7 mouse cellular contexts compared by ENCODE assay signal in genomic region chr1:167340910-167341528, GRCm38 (mm10). TPM values are rescaled to one million over a fixed set of nuclear protein-coding genes. Genes with fewer than 3 reads are reported as not detected.
DNase-seq lines count a peak whose midpoint lies in the region; ATAC-seq and TF ChIP-seq lines count a peak whose summit lies in the region.

No protein-coding gene starts in this region.

- no peak overlapping the region for H3K9ac ChIP-seq in kidney, embryonic 15.5 days

- no peak for TF ChIP-seq CTCF in bone marrow, adult 2 months (IDR thresholded peaks at IDR 0.05; ENCODE audit: control insufficient read depth, insufficient read depth, low read length)

- H3K27me3 ChIP-seq in kidney, embryonic 15.5 days, result peaks cover 12% of the 10 kb centered on the region; the same call in 1 of the 2 replicates

- no peak overlapping the region for H3K27ac ChIP-seq in kidney, embryonic 15.5 days
- 0 out of 2 replicates have a peak overlapping the region, but pooled peaks have one; percentile 6 for H3K27ac ChIP-seq in bone marrow, adult 2 months (ENCODE audit: control insufficient read depth, insufficient read depth, low read depth, low read length, poor library complexity)

- TF ChIP-seq POLR2A in bone marrow, adult 2 months (IDR thresholded peaks at IDR 0.05; ENCODE audit: borderline replicate concordance, control insufficient read depth, low read depth, low read length), result no peak

- no peak for ATAC-seq in kidney, embryonic 15.5 days (replicated peaks; ENCODE audit: low FRiP score)
- ATAC-seq in erythroid progenitor cell, adult 5-6 weeks (replicated peaks; ENCODE audit: low FRiP score, poor library complexity, severe bottlenecking), result peak; percentile 79
- 0 out of 2 replicates have a peak, but pooled peaks have one; percentile 5 for ATAC-seq in megakaryocyte progenitor cell, adult 5-6 weeks (replicated peaks; ENCODE audit: poor library complexity)

- H3K4me3 ChIP-seq in kidney, embryonic 15.5 days (replicated peaks), result no peak overlapping the region
- no peak overlapping the region for H3K4me3 ChIP-seq in bone marrow, adult 2 months (replicated peaks; ENCODE audit: control insufficient read depth, low read depth, low read length)

- no peaks in the 10 kb centered on the region for H3K9me3 ChIP-seq in kidney, embryonic 15.5 days (replicated peaks)

- no peaks in the 10 kb centered on the region for H3K36me3 ChIP-seq in kidney, embryonic 15.5 days

- DNase-seq in kidney, adult 8-10 months, result no peak
- no peak for DNase-seq in cerebellum, adult 11 months
- no peak for DNase-seq in ovary, postnatal 14 days (ENCODE audit: low spot score)

- H3K4me1 ChIP-seq in kidney, embryonic 15.5 days, result 0 out of 2 replicates have a peak, but pooled peaks cover 5% of the 10 kb centered on the region
- H3K4me1 ChIP-seq in bone marrow, adult 2 months (ENCODE audit: control insufficient read depth, insufficient read depth, low read length), result peaks cover 9% of the 10 kb centered on the region

- H3K4me2 ChIP-seq in kidney, embryonic 15.5 days, result peak overlapping the region; percentile 89; the same call in 1 of the 2 replicates

- WGBS in kidney, embryonic 15.5 days, result 89% methylated on average over 3 of the region's 3 CpGs
- WGBS in bone marrow, adult 2 months, result 73% methylated on average over 3 of the region's 3 CpGs

RNA-seq across cellular contexts. Expression of gene Aldh9a1, which starts 8.8 kb away (rescaled TPM):
- 51.0 and 56.6 TPM in 2 replicates for polyA plus RNA-seq in kidney, embryonic 15.5 days (2015; fragmentation: Nextera tagmentation; extraction: Ambion mirVana)
- polyA plus RNA-seq in bone marrow, adult 2 months (2011; ENCODE audit: insufficient read depth, insufficient read length, low replicate concordance, missing spikeins), result 14.1 and 23.8 TPM in 2 replicates
- 13.0 and 20.1 TPM in 2 replicates for total RNA-seq in erythroid progenitor cell, adult 5-6 weeks (2015; ENCODE audit: low replicate concordance)
- 9.4 and 11.8 TPM in 2 replicates for total RNA-seq in erythroid progenitor cell, adult 5-6 weeks (2017; ENCODE audit: low replicate concordance)
- 43.1 and 45.0 TPM in 2 replicates for total RNA-seq in megakaryocyte progenitor cell, adult 5-6 weeks (2015)
- 36.3 and 46.6 TPM in 2 replicates for total RNA-seq in megakaryocyte progenitor cell, adult 5-6 weeks (2017)

RNA-seq across cellular contexts. Expression of gene Tmco1, which starts 32.8 kb away (rescaled TPM):
- 98.1 and 106 TPM in 2 replicates for polyA plus RNA-seq in kidney, embryonic 15.5 days (2015; fragmentation: Nextera tagmentation; extraction: Ambion mirVana)
- polyA plus RNA-seq in bone marrow, adult 2 months (2011; ENCODE audit: insufficient read depth, insufficient read length, low replicate concordance, missing spikeins), result 26.4 and 29.7 TPM in 2 replicates
- 70.0 and 132 TPM in 2 replicates for total RNA-seq in erythroid progenitor cell, adult 5-6 weeks (2015; ENCODE audit: low replicate concordance)
- total RNA-seq in erythroid progenitor cell, adult 5-6 weeks (2017; ENCODE audit: low replicate concordance), result 78.2 and 81.5 TPM in 2 replicates
- 168 and 183 TPM in 2 replicates for total RNA-seq in megakaryocyte progenitor cell, adult 5-6 weeks (2015)
- 176 and 178 TPM in 2 replicates for total RNA-seq in megakaryocyte progenitor cell, adult 5-6 weeks (2017)

RNA-seq across cellular contexts. Expression of gene Mgst3, which starts 52.6 kb away (rescaled TPM):
- polyA plus RNA-seq in kidney, embryonic 15.5 days (2015; fragmentation: Nextera tagmentation; extraction: Ambion mirVana), result 45.8 and 47.9 TPM in 2 replicates
- 101 and 121 TPM in 2 replicates for polyA plus RNA-seq in bone marrow, adult 2 months (2011; ENCODE audit: insufficient read depth, insufficient read length, low replicate concordance, missing spikeins)
- total RNA-seq in erythroid progenitor cell, adult 5-6 weeks (2015; ENCODE audit: low replicate concordance), result 406 and 410 TPM in 2 replicates
- total RNA-seq in erythroid progenitor cell, adult 5-6 weeks (2017; ENCODE audit: low replicate concordance), result 298 and 328 TPM in 2 replicates
- 14.0 and 16.5 TPM in 2 replicates for total RNA-seq in megakaryocyte progenitor cell, adult 5-6 weeks (2015)
- total RNA-seq in megakaryocyte progenitor cell, adult 5-6 weeks (2017), result 11.8 and 18.1 TPM in 2 replicates

RNA-seq across cellular contexts. Expression of gene Uck2, which starts 55.9 kb away (rescaled TPM):
- 82.7 and 87.5 TPM in 2 replicates for polyA plus RNA-seq in kidney, embryonic 15.5 days (2015; fragmentation: Nextera tagmentation; extraction: Ambion mirVana)
- polyA plus RNA-seq in bone marrow, adult 2 months (2011; ENCODE audit: insufficient read depth, insufficient read length, low replicate concordance, missing spikeins), result 25.8 and 42.3 TPM in 2 replicates
- 17.7 and 24.7 TPM in 2 replicates for total RNA-seq in erythroid progenitor cell, adult 5-6 weeks (2015; ENCODE audit: low replicate concordance)
- total RNA-seq in erythroid progenitor cell, adult 5-6 weeks (2017; ENCODE audit: low replicate concordance), result 10.4 and 24.8 TPM in 2 replicates
- 228 and 234 TPM in 2 replicates for total RNA-seq in megakaryocyte progenitor cell, adult 5-6 weeks (2015)
- 234 and 288 TPM in 2 replicates for total RNA-seq in megakaryocyte progenitor cell, adult 5-6 weeks (2017)

Comparison
In these comparisons a context has a peak if more than half of its experiments do, and no peak if none do; other contexts are left out.
1. RNA of gene Mgst3, which starts 52.6 kb away (total RNA-seq): 298 to 410 TPM in erythroid progenitor cell, adult 5-6 weeks; 11.8 to 18.1 TPM in megakaryocyte progenitor cell, adult 5-6 weeks; every median in the first group is over 10 times any median in the second.